Mouse (Mus musculus) intestine, embryonic 14.5 days (tissue): ENCODE data around the gene Acsbg2. TPM values are rescaled to one million over a fixed set of nuclear protein-coding genes. Genes with fewer than 3 reads are reported as not detected.
"Not testable (repeated sequence)": the region's sequence is repeated elsewhere in the genome, so short reads cannot be mapped to it uniquely, and the experiment has no call there.

Experiments
- ATAC-seq: fragments of 200-750 bp; cut with Nextera tagmentation; replicated peaks from 2 replicates; pipeline ENCODE4 v1.8.0; 2017; ENCODE audit warnings: low read depth, moderate number of reproducible peaks, moderate TSS enrichment, moderate library complexity; ENCODE audit not compliant: low FRiP score, low TSS enrichment
- DNase-seq: peaks from one replicate; pipeline ENCODE4 v3.0.0-alpha.2; 2018; ENCODE audit warnings: low spot score
- H3K27ac ChIP-seq: fragments of 300-500 bp; sonication (generic); 2 replicates; pipeline ENCODE4 v1.5.1; 2014; ENCODE audit warnings: low read depth, mild to moderate bottlenecking, control low read depth
- H3K27me3 ChIP-seq: fragments of 300-500 bp; sonication (generic); replicated peaks from 2 replicates; pipeline ENCODE4 v1.6.1; 2014; ENCODE audit warnings: low read length, control low read depth; ENCODE audit not compliant: control insufficient read depth, insufficient read depth
- H3K36me3 ChIP-seq: fragments of 300-500 bp; sonication (generic); 2 replicates; pipeline ENCODE4 v1.6.1; 2014; ENCODE audit warnings: low read length, control low read depth; ENCODE audit not compliant: control insufficient read depth, insufficient read depth
- H3K4me1 ChIP-seq: fragments of 300-500 bp; sonication (generic); replicated peaks from 2 replicates; pipeline ENCODE4 v1.6.1; 2014; ENCODE audit warnings: low read length, control low read depth, mixed read lengths; ENCODE audit not compliant: control insufficient read depth, insufficient read depth
- H3K4me2 ChIP-seq: fragments of 300-500 bp; sonication (generic); 2 replicates; pipeline ENCODE4 v1.6.1; 2014; ENCODE audit warnings: low read length
- H3K4me3 ChIP-seq: fragments of 300-500 bp; sonication (generic); 2 replicates; pipeline ENCODE4 v1.5.1; 2014; ENCODE audit warnings: low read depth, low read length, control low read depth, mixed read lengths
- H3K9ac ChIP-seq: fragments of 300-500 bp; sonication (generic); 2 replicates; pipeline ENCODE4 v1.6.1; 2014; ENCODE audit warnings: mild to moderate bottlenecking, low read length
- H3K9me3 ChIP-seq: fragments of 300-500 bp; sonication (generic); 2 replicates; pipeline ENCODE4 v1.6.1; 2016; ENCODE audit warnings: low read length, control low read depth; ENCODE audit not compliant: control insufficient read depth
- WGBS: fragments of 180-500 bp; shearing (Covaris S2); extraction: QIAGEN DNeasy Blood & Tissue Kit; methylation state at CpG from one replicate; pipeline ENCODE4 v1.1.7; 2014; 5-methylcytosine and 5-hydroxymethylcytosine counted together
- polyA plus RNA-seq: library from polyadenylated mRNA; unstranded; fragments of >200 nt; fragmentation: Nextera tagmentation; extraction: Ambion mirVana; gene quantifications from 2 replicates; pipeline ENCODE4 v1.2.1, GENCODE M21; 2014

Gene Acsbg2
- not detected in 2 replicates for polyA plus RNA-seq

DNA sequence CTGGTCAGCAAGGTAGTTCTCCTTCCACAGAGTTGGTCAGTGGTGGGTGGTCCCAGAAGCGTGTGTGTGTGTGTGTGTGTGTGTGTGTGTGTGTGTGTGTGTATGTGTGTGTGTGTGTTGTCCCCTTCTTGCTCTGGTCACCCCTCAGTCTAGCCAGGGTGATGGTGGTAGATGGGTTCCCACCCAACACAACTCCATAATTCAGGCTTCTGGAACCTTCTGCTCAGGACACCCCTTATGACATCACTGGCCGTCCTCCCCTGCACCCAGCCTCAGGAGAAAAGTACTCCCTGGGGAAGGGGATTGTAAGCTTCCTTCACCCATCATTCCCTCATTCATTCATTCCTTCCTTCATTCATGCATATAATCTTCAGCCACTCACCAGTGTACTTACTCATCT is at the start of gene Acsbg2:
Gene Acsbg2 (minus strand): TSS at position 211 of the 400 bp plus-strand sequence.
- Histone ChIP-seq H3K27me3 (no peaks in the 10 kb centered on the region), H3K9ac (no peak within 1 kb of the TSS), H3K4me2 (no peak within 1 kb of the TSS), H3K4me3 (no peak within 1 kb of the TSS), H3K4me1 (no peaks in the 10 kb centered on the region), H3K27ac (no peak within 1 kb of the TSS), H3K9me3 (no peaks in the 10 kb centered on the region), H3K36me3 (no peaks in the 10 kb centered on the region)
- ATAC-seq (no peak), DNase-seq (no peak)
- 100% methylated on average over 2 of the region's 2 CpGs for WGBS

DNA sequence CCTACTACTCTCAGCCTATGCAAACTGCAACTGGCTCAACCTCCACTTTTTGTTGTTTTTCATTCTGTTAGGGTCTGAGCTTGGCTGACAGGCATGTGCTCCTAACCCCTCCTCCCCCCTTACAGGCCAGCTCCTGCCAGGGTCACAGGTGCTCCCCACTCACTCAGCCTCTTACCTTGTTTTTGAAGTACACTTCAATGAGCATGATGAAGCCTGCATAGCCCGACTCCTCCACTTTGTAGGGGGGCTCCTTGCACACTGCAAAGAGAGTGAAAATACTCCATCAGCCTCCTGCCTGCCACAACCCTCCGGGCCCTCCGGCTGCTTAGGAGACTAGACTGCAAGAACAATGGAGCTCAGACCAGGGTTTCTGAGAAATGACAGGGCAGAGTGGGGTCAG is 45.5 kb upstream of the Acsbg2 start:
- 88% methylated on average over 3 of the region's 3 CpGs for WGBS
- Histone ChIP-seq H3K4me3 (no peak overlapping the region), H3K4me2 (no peak overlapping the region), H3K4me1 (no peaks in the 10 kb centered on the region), H3K36me3 (peaks cover 75% of the 10 kb centered on the region), H3K9ac (no peak overlapping the region), H3K9me3 (no peaks in the 10 kb centered on the region), H3K27me3 (no peaks in the 10 kb centered on the region), H3K27ac (no peak overlapping the region)
- ATAC-seq: no peak
- no peak for DNase-seq

DNA sequence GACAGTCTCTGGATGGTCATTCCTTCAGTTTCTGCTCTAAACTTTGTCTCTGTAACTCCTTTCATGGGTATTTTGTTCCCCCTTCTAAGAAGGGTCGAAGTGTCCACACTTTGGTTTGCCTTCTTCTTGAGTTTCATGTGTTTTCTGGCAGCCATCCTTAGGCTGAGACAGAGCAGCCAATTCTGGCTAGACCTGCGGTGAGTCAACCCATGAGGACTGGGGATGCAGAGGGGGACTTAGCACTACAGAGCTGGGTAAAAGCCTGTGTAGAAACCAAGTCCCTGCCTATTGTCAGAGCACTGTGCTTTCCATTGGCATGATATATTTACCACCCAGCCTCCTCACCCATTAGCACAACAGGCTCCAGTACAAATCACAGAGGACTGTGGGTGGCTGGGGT is 42.9 kb upstream of the Acsbg2 start:
- DNase-seq: no peak
- Histone ChIP-seq H3K4me1 (no peaks in the 10 kb centered on the region), H3K27me3 (no peaks in the 10 kb centered on the region), H3K9ac (no peak overlapping the region), H3K27ac (no peak overlapping the region), H3K4me2 (no peak overlapping the region), H3K36me3 (peaks cover 78% of the 10 kb centered on the region), H3K9me3 (no peaks in the 10 kb centered on the region), H3K4me3 (no peak overlapping the region)
- WGBS: 90% methylated on average over 2 of the region's 2 CpGs
- no peak for ATAC-seq

DNA sequence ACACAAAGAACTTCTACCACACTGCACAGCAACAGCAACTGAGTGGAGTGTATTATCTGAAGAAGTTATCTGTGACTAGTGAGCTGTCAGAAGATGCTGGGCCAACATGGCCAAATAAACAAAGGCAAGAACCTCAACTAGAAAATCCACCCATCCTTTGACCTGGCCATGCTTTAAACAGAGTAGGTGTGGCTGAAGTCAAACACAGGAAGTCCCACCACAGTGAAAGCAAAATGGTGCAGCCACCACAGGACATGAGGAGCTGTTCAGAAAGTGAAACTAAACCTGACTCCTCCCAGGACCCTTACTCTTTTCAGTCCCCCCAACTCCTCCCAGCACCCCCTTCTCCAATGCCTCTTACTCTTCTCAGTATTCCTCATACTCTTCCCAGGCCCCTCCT is 39.2 kb upstream of the Acsbg2 start:
- DNase-seq (no peak), ATAC-seq (no peak)
- H3K4me3 ChIP-seq: no peak overlapping the region
- no peaks in the 10 kb centered on the region for H3K9me3 ChIP-seq
- no peak overlapping the region for H3K9ac ChIP-seq
- H3K27ac ChIP-seq: no peak overlapping the region
- H3K4me2 ChIP-seq: no peak overlapping the region
- H3K27me3 ChIP-seq: no peaks in the 10 kb centered on the region
- H3K4me1 ChIP-seq: no peaks in the 10 kb centered on the region
- H3K36me3 ChIP-seq: peaks cover 74% of the 10 kb centered on the region

DNA sequence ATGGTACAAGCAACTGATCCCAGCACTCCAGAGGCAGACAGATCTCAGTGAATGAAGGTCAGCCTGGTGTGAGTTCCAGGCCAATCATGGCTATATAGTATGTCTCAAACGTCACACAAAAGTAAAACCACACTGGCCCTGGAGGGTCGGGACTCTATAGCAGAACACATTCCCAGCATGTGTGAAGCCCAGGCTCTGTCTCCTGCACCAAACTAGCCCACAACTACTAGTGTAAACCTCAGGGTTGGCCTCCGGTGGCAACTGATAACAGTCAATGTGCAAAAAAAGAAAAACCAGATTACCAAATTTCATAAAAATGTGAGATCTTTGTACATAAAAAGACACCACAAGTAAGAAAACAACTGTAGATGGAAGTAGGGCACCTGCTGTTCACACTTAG is 38.8 kb upstream of the Acsbg2 start:
- Histone ChIP-seq H3K9me3 (no peaks in the 10 kb centered on the region), H3K27ac (no peak overlapping the region), H3K36me3 (peaks cover 76% of the 10 kb centered on the region), H3K4me2 (no peak overlapping the region), H3K4me1 (0 out of 2 replicates have a peak, but pooled peaks cover 1% of the 10 kb centered on the region), H3K4me3 (no peak overlapping the region), H3K9ac (no peak overlapping the region), H3K27me3 (no peaks in the 10 kb centered on the region)
- DNase-seq (no peak), ATAC-seq (no peak)
- WGBS: 89% methylated on average over 3 of the region's 3 CpGs

DNA sequence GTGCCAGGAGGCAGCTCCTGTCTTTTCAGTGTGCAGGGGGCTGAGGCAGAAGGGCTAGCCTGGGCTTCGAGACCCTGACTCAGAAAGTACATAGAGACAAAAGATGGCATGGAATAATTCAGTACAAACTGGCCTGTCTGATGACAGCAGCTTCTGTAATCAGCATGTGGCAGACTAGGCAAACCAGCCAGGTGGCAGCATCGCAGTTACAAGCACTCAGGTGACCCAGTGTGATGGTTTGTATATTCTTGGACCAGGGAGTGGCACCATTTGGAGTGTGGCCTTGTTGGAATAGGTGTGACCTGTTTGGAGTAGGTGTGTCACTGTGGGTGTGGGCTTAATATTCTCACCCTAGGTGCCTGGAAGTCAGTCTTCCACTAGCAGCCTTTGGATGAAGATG is 35.5 kb upstream of the Acsbg2 start:
- not testable (repeated sequence) for DNase-seq, H3K27ac ChIP-seq, H3K9ac ChIP-seq, H3K9me3 ChIP-seq, ATAC-seq, H3K27me3 ChIP-seq, H3K4me2 ChIP-seq, H3K4me3 ChIP-seq, H3K4me1 ChIP-seq
- peaks cover 74% of the 10 kb centered on the region for H3K36me3 ChIP-seq
- 93% methylated on average over 2 of the region's 2 CpGs for WGBS

DNA sequence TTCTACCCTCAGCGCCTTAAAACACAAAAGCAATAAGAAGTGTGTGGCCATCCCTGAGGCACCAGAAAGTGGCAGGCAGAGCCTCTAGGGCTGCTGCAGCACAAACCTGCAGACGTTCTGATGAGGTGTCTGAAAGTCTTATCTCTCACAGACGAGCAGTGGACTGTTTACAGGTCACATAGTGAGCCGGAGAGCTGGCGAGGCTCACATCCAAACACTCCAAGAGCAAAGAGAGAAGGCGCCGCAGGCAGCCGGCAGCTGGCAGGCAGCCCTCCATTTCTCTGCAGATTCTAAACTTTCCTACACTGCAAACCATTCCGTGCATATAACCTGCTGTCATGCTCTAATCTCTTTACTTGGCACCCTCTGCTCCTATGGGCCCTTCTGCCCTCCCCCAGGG is 33.6 kb upstream of the Acsbg2 start:
- Histone ChIP-seq H3K9ac (no peak overlapping the region), H3K36me3 (peaks cover 75% of the 10 kb centered on the region), H3K4me2 (no peak overlapping the region), H3K27me3 (no peaks in the 10 kb centered on the region), H3K9me3 (no peaks in the 10 kb centered on the region), H3K4me1 (0 out of 2 replicates have a peak, but pooled peaks cover 3% of the 10 kb centered on the region), H3K27ac (no peak overlapping the region), H3K4me3 (no peak overlapping the region)
- ATAC-seq (no peak), DNase-seq (no peak)
- 34% methylated on average over 9 of the region's 9 CpGs for WGBS

- WGBS: 84% methylated on average over 5 of the region's 5 CpGs
- no peak overlapping the region for H3K27ac ChIP-seq
- no peak overlapping the region for H3K4me3 ChIP-seq
- no peaks in the 10 kb centered on the region for H3K27me3 ChIP-seq
- DNase-seq: no peak
- H3K4me2 ChIP-seq: no peak overlapping the region
- 0 out of 2 replicates have a peak, but pooled peaks cover 3% of the 10 kb centered on the region for H3K4me1 ChIP-seq
- no peak for ATAC-seq
- peaks cover 76% of the 10 kb centered on the region for H3K36me3 ChIP-seq
- H3K9me3 ChIP-seq: no peaks in the 10 kb centered on the region
- H3K9ac ChIP-seq: no peak overlapping the region
Measured at GRCm38 (mm10) chr17:56907096-56907495, 32.8 kb upstream of the Acsbg2 start.

GRCm38 (mm10) chr17:56906166-56906565 is 31.9 kb upstream of the Acsbg2 start:
- Histone ChIP-seq H3K4me1 (0 out of 2 replicates have a peak, but pooled peaks cover 3% of the 10 kb centered on the region), H3K27ac (no peak overlapping the region), H3K9me3 (no peaks in the 10 kb centered on the region), H3K4me3 (no peak overlapping the region), H3K9ac (no peak overlapping the region), H3K27me3 (no peaks in the 10 kb centered on the region), H3K4me2 (no peak overlapping the region), H3K36me3 (peaks cover 80% of the 10 kb centered on the region)
- ATAC-seq: no peak
- 94% methylated on average over 3 of the region's 3 CpGs for WGBS
- DNase-seq: no peak
